Mouse (Mus musculus) embryonic facial prominence, embryonic 10.5 days (tissue): Measurements from ENCODE around the gene Theg. TPM values are rescaled to one million over a fixed set of nuclear protein-coding genes. Genes with fewer than 3 reads are reported as not detected.

Experiments
- DNase-seq: peaks from one replicate; pipeline ENCODE4 v3.0.0-alpha.2; 2017; ENCODE audit warnings: low spot score
- H3K27ac ChIP-seq: fragments of 300-500 bp; sonication (generic); replicated peaks from 2 replicates; pipeline ENCODE4 v1.5.1; 2016; ENCODE audit warnings: mild to moderate bottlenecking
- H3K27me3 ChIP-seq: fragments of 300-500 bp; sonication (generic); replicated peaks from 2 replicates; pipeline ENCODE4 v1.6.1; 2016; ENCODE audit warnings: low read depth, mild to moderate bottlenecking; ENCODE audit not compliant: poor library complexity, severe bottlenecking
- H3K36me3 ChIP-seq: fragments of 300-500 bp; sonication (generic); replicated peaks from 2 replicates; pipeline ENCODE4 v1.6.1; 2016; ENCODE audit warnings: mild to moderate bottlenecking, moderate library complexity
- H3K4me1 ChIP-seq: fragments of 300-500 bp; sonication (generic); 2 replicates; pipeline ENCODE4 v1.6.1; 2016
- H3K4me3 ChIP-seq: fragments of 300-500 bp; sonication (generic); 2 replicates; pipeline ENCODE4 v1.5.1; 2016; ENCODE audit warnings: mild to moderate bottlenecking, moderate library complexity
- H3K9me3 ChIP-seq: fragments of 300-500 bp; sonication (generic); 2 replicates; pipeline ENCODE4 v1.6.1; 2016; ENCODE audit warnings: mild to moderate bottlenecking
- WGBS: fragments of 180-500 bp; shearing (Covaris S2); methylation state at CpG from one replicate; pipeline ENCODE4 v1.1.7; 2016; 5-methylcytosine and 5-hydroxymethylcytosine counted together
- polyA plus RNA-seq: library from polyadenylated mRNA; unstranded; fragments of >200 nt; fragmentation: Nextera tagmentation; extraction: Ambion mirVana; gene quantifications from 2 replicates; pipeline ENCODE4 v1.2.1, GENCODE M21; 2016

Theg gene
- polyA plus RNA-seq, 1 experiment from 2014 or later, result not detected

DNA sequence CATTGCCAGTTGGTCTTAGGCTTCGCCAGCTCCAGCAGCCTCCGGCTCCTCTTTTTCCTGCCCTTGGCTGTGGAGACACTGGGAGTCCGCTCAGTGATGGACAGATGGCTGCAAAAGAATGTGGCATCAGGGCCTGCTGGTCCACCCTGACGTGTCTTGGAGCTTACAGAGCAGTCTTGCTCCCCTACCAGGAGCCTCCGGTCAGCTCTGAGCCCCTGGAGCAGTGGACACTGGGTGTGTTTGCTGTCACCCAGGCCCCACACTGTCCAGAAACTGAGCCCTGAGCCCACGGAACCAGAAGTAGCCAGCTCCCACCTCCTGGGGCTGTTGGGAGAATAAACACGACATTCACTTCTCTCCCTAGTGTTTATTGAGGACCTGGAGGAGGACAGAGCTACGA, 888 bp downstream of the Theg start:
- Histone ChIP-seq H3K4me1 (no peaks in the 10 kb centered on the region), H3K4me3 (no peak overlapping the region), H3K27me3 (0 out of 2 replicates have a peak, but pooled peaks cover 4% of the 10 kb centered on the region), H3K27ac (no peak overlapping the region), H3K36me3 (no peaks in the 10 kb centered on the region), H3K9me3 (no peaks in the 10 kb centered on the region)
- WGBS, result 76% methylated on average over 8 of the region's 8 CpGs
- no peak for DNase-seq

- no peak for DNase-seq
- 0 out of 2 replicates have a peak, but pooled peaks cover 4% of the 10 kb centered on the region for H3K27me3 ChIP-seq
- H3K9me3 ChIP-seq, result no peaks in the 10 kb centered on the region
- no peaks in the 10 kb centered on the region for H3K36me3 ChIP-seq
- no peaks in the 10 kb centered on the region for H3K4me1 ChIP-seq
- no peak overlapping the region for H3K27ac ChIP-seq
- WGBS, result 87% methylated on average over 5 of the region's 5 CpGs
- H3K4me3 ChIP-seq, result no peak overlapping the region
Observed at GRCm38 (mm10) chr10:79585723-79586122, 1.4 kb downstream of the Theg start.

- Histone ChIP-seq H3K4me3 (no peak overlapping the region), H3K27ac (no peak overlapping the region), H3K4me1 (no peaks in the 10 kb centered on the region), H3K36me3 (no peaks in the 10 kb centered on the region), H3K9me3 (no peaks in the 10 kb centered on the region), H3K27me3 (0 out of 2 replicates have a peak, but pooled peaks cover 4% of the 10 kb centered on the region)
- 91% methylated on average over 6 of the region's 6 CpGs for WGBS
- DNase-seq, result no peak
Observed at GRCm38 (mm10) chr10:79585136-79585535, 2.0 kb downstream of the Theg start.

GRCm38 (mm10) chr10:79584426-79584825, 2.7 kb downstream of the Theg start:
- H3K9me3 ChIP-seq, result no peaks in the 10 kb centered on the region
- no peak overlapping the region for H3K27ac ChIP-seq
- no peaks in the 10 kb centered on the region for H3K4me1 ChIP-seq
- H3K4me3 ChIP-seq, result no peak overlapping the region
- 0 out of 2 replicates have a peak, but pooled peaks cover 9% of the 10 kb centered on the region for H3K27me3 ChIP-seq
- DNase-seq, result no peak
- 78% methylated on average over 9 of the region's 9 CpGs for WGBS
- no peaks in the 10 kb centered on the region for H3K36me3 ChIP-seq

GRCm38 (mm10) chr10:79584021-79584420, 3.1 kb downstream of the Theg start:
- WGBS, result 61% methylated on average over 7 of the region's 7 CpGs
- Histone ChIP-seq H3K36me3 (no peaks in the 10 kb centered on the region), H3K9me3 (no peaks in the 10 kb centered on the region), H3K4me3 (no peak overlapping the region), H3K4me1 (peaks cover 2% of the 10 kb centered on the region; the same call in 1 of the 2 replicates), H3K27ac (no peak overlapping the region), H3K27me3 (0 out of 2 replicates have a peak, but pooled peaks cover 9% of the 10 kb centered on the region)
- no peak for DNase-seq

DNA sequence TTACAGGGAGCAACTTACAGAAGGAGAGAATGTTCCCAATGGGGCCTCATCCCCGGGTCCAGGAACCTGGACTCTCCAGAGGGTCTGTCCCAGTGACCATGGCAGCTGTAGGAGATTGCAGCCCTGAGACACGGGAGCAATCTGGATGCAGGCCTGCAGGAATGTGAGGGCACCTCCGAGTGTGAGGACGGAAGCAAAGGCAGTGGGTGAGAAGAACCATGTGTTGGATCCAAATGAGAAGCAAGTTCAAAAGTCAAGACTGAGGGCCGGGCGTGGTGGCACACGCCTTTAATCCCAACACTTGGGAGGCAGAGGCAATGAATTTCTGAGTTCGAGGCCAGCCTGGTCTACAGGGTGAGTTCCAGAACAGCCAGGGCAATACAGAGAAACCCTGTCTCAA, 5.6 kb downstream of the Theg start:
- WGBS, result 88% methylated on average over 8 of the region's 8 CpGs
- DNase-seq, result no peak

GRCm38 (mm10) chr10:79580811-79581210, 6.3 kb downstream of the Theg start:
- Histone ChIP-seq H3K27ac (no peak overlapping the region), H3K4me3 (no peak overlapping the region), H3K9me3 (no peaks in the 10 kb centered on the region), H3K36me3 (no peaks in the 10 kb centered on the region), H3K4me1 (peaks cover 12% of the 10 kb centered on the region), H3K27me3 (0 out of 2 replicates have a peak, but pooled peaks cover 9% of the 10 kb centered on the region)
- 44% methylated on average over 6 of the region's 6 CpGs for WGBS
- DNase-seq, result peak; percentile 70

More for the DNA sequence above, 5.6 kb downstream of the Theg start:
- H3K4me1 ChIP-seq, result peaks cover 12% of the 10 kb centered on the region
- no peaks in the 10 kb centered on the region for H3K36me3 ChIP-seq
- H3K4me3 ChIP-seq, result no peak overlapping the region
- H3K27ac ChIP-seq, result no peak overlapping the region
- 0 out of 2 replicates have a peak, but pooled peaks cover 9% of the 10 kb centered on the region for H3K27me3 ChIP-seq
- H3K9me3 ChIP-seq, result no peaks in the 10 kb centered on the region

- no peak overlapping the region for H3K4me3 ChIP-seq
- WGBS, result 70% methylated on average over 7 of the region's 7 CpGs
- H3K4me1 ChIP-seq, result peaks cover 12% of the 10 kb centered on the region
- no peaks in the 10 kb centered on the region for H3K36me3 ChIP-seq
- 0 out of 2 replicates have a peak, but pooled peaks cover 9% of the 10 kb centered on the region for H3K27me3 ChIP-seq
- H3K27ac ChIP-seq, result no peak overlapping the region
- DNase-seq, result no peak
- no peaks in the 10 kb centered on the region for H3K9me3 ChIP-seq
Observed at GRCm38 (mm10) chr10:79580356-79580755, 6.8 kb downstream of the Theg start.

GRCm38 (mm10) chr10:79579781-79580180, 7.3 kb downstream of the Theg start:
- peaks cover 12% of the 10 kb centered on the region for H3K4me1 ChIP-seq
- no peak overlapping the region for H3K27ac ChIP-seq
- no peaks in the 10 kb centered on the region for H3K36me3 ChIP-seq
- WGBS, result 84% methylated on average over 12 of the region's 12 CpGs
- H3K4me3 ChIP-seq, result no peak overlapping the region
- 0 out of 2 replicates have a peak, but pooled peaks cover 6% of the 10 kb centered on the region for H3K27me3 ChIP-seq
- no peaks in the 10 kb centered on the region for H3K9me3 ChIP-seq
- no peak for DNase-seq

DNA sequence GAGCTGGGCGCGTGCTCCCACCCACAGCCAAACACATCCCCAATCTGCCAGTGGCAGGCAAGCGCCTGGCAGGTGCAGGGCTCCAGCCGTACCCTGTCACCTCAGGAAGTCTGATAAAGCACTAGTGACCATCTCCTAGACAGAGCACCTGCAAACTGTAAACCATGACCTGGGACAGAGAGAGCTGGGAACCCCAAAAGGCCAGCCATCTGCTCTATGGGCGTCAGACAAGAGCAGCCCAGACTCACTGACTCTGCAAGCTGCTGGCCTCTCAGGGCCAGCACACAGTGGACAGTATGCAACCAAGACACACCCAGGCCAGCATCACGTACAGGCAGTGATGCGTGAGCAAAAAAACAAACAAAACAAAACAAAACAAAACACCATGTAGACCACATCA, 8.2 kb downstream of the Theg start:
- Histone ChIP-seq H3K9me3 (no peaks in the 10 kb centered on the region), H3K4me3 (no peak overlapping the region), H3K27ac (no peak overlapping the region), H3K36me3 (no peaks in the 10 kb centered on the region), H3K4me1 (peaks cover 12% of the 10 kb centered on the region), H3K27me3 (0 out of 2 replicates have a peak, but pooled peaks cover 6% of the 10 kb centered on the region)
- DNase-seq, result no peak
- 79% methylated on average over 7 of the region's 7 CpGs for WGBS

GRCm38 (mm10) chr10:79578276-79578675, 8.9 kb downstream of the Theg start:
- no peaks in the 10 kb centered on the region for H3K9me3 ChIP-seq
- no peak overlapping the region for H3K27ac ChIP-seq
- 0 out of 2 replicates have a peak, but pooled peaks cover 6% of the 10 kb centered on the region for H3K27me3 ChIP-seq
- 53% methylated on average over 9 of the region's 9 CpGs for WGBS
- no peaks in the 10 kb centered on the region for H3K36me3 ChIP-seq
- peak; percentile 25 for DNase-seq
- H3K4me1 ChIP-seq, result peaks cover 12% of the 10 kb centered on the region
- no peak overlapping the region for H3K4me3 ChIP-seq

DNA sequence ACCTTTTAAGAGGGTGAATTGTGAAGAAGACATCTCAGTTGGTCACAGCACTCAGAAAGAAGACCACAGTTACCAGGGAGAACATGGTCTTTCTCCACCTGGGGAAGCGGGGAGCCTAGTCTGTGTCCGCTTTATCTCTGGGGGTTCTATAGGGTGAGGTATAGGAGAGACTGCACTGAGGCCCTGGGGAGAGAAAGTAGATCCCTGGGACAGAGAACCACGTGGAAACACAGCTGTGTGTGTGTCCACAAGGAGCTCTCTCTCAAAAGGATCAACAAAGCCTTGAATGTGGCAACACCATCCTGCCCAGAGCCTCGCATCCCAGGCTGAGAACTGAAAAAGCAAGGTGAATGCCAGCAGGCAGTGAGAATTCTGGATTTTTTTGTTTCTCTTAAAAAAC, 9.8 kb downstream of the Theg start:
- peaks cover 12% of the 10 kb centered on the region for H3K4me1 ChIP-seq
- no peak overlapping the region for H3K27ac ChIP-seq
- 0 out of 2 replicates have a peak, but pooled peaks cover 6% of the 10 kb centered on the region for H3K27me3 ChIP-seq
- H3K36me3 ChIP-seq, result no peaks in the 10 kb centered on the region
- H3K9me3 ChIP-seq, result no peaks in the 10 kb centered on the region
- WGBS, result 73% methylated on average over 4 of the region's 4 CpGs
- H3K4me3 ChIP-seq, result no peak overlapping the region
- DNase-seq, result no peak

GRCm38 (mm10) chr10:79575754-79576153, 11.4 kb downstream of the Theg start:
- Histone ChIP-seq H3K4me3 (no peak overlapping the region), H3K27ac (no peak overlapping the region), H3K9me3 (no peaks in the 10 kb centered on the region), H3K27me3 (0 out of 2 replicates have a peak, but pooled peaks cover 6% of the 10 kb centered on the region), H3K36me3 (no peaks in the 10 kb centered on the region), H3K4me1 (peaks cover 12% of the 10 kb centered on the region)
- no peak for DNase-seq
- 80% methylated on average over 6 of the region's 6 CpGs for WGBS
